Mouse (Mus musculus): ENCODE measurements at regions not wholly inside any gene's neighbourhood (a gene's known extent, or its start where the extent isn't known, plus 50 kb on each side); places are given as distances from the start of the nearest gene placed in this dataset.

DNA sequence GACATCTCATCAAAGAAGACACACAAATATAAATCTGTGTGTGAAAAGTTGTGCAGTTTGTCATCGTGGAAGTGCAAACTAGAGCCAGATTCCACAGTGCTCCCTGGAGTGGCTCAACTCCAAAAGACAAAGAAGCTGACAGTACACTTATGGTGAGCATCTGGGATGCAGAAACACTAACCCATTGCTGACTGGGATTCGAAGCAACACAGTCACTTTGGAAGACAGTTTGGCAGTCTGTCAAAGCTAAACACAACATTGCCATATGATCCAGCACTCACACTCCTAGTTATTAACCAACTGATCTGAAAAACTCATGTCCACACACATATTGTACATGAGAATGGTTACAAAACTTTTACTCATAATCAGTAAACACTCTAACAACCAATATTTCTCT, 70.2 kb upstream of the Ndn start:
- Histone ChIP-seq H3K36me3 (replicated peaks) (no peaks in the 10 kb centered on the region), H3K4me1 (peaks cover 22% of the 10 kb centered on the region), H3K27me3 (ENCODE audit: poor library complexity, severe bottlenecking) (no peaks in the 10 kb centered on the region), H3K27ac (no peak overlapping the region), H3K9me3 (peaks cover 19% of the 10 kb centered on the region; the same call in 1 of the 2 replicates), H3K4me3 (no peak overlapping the region)
- 72% methylated on average over 2 of the region's 2 CpGs for WGBS
- no peak for DNase-seq (ENCODE audit: extremely low spot score, low spot score)

DNA sequence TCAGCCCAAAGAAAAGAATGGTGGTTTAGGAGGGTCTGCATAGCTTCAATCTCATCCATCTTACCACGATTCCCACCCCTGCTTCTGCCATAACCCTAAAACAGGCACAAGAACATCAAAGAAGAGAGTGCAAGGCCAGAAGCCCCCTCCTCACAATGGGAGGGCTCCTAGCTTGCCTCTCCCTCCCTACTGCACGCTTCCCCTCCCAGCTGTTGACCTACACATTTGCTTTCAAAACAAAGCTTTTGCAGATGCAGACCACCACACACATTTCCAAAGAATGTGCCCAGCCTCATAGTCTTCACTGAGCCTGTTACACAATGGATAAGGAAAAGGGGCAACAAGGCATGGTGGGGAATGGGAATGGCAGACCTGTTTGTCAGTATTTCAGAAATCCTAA, 67.9 kb upstream of the Ndn start:
- H3K27me3 ChIP-seq (ENCODE audit: poor library complexity, severe bottlenecking): no peaks in the 10 kb centered on the region
- H3K36me3 ChIP-seq (replicated peaks): no peaks in the 10 kb centered on the region
- H3K27ac ChIP-seq: peak overlapping the region; percentile 70
- no peak for DNase-seq (ENCODE audit: extremely low spot score, low spot score)
- 40% methylated on average over 2 of the region's 2 CpGs for WGBS
- peaks cover 14% of the 10 kb centered on the region; the same call in 1 of the 2 replicates for H3K9me3 ChIP-seq
- no peak overlapping the region for H3K4me3 ChIP-seq
- peaks cover 22% of the 10 kb centered on the region for H3K4me1 ChIP-seq

DNA sequence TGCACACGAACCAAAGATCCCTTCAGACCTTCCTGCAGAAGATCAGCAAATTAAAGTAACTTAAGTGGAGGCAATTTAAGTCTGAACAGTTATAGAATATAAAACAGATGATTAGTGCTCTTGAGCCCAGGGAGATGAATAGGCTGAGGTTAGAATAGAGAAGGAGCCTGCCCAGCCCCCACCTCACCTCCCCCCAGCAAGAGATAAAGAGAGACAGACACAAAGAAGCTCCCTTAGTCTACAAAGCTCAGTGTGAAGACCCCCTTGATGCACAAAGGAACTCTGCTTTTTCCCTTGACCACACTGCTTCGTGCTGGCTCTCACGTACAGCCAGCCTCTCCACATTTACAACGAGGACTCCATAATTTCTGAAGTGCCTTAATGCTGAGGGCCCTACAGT, 67.3 kb upstream of the Ndn start:
- Histone ChIP-seq H3K4me3 (no peak overlapping the region), H3K27me3 (ENCODE audit: poor library complexity, severe bottlenecking) (no peaks in the 10 kb centered on the region), H3K4me1 (peaks cover 22% of the 10 kb centered on the region), H3K36me3 (replicated peaks) (no peaks in the 10 kb centered on the region), H3K9me3 (peaks cover 14% of the 10 kb centered on the region; the same call in 1 of the 2 replicates), H3K27ac (peak overlapping the region; percentile 70; the same call in 1 of the 2 replicates)
- no peak for DNase-seq (ENCODE audit: extremely low spot score, low spot score)
- 46% methylated on average over 4 of the region's 4 CpGs for WGBS
